Mouse (Mus musculus): ENCODE measurements around the gene Hrasls.
A peak's percentile ranks its signal among the peaks of the same experiment; 100 is the strongest.

Hrasls gene

DNA sequence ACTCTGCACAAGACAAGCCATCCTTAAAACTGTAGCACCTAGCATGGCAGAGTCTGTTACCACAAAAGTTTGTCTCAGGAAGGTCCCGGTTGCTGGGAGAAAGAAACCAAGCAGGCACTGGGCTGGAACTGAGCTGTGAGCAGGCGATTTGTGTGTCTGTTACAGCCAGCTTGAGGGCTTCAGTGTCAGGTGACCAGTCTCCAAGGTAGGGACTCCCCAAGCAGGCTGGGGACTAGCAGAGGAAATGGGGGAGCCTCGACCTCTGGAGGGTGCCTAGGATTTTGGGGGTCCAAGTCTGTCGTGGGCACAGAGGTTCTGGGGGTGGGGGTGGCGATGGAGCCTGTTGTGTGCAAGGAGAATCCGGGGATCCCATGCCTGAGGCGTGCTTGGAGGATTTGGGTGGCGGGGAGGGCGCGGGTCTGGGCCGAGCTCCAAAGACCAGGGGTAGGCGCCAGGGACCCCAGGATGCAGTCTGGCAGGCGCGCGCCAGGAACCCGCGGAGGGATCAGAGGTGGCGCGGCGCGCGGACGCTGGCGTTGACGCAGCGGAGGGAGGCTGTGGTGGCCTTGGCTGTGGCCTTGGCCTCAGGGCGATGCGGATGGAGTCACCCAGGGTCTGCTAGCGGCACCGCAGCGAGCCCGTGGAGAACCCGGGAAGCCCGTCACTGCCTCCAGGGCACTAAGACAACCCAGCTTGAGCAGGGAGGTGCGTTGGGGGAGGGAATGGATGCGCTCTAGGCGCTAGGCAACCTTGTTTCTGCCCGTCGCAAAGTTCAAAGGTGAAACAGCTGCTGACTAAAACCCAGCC is at the start of gene Hrasls:
TSS of gene Hrasls (plus strand) at position 91 of the 807 bp plus-strand sequence.
- peak; percentile 85 to 90 for DNase-seq (ENCODE audit: inconsistent age in 2 of 2, low spot score in 1 of 2)

DNA sequence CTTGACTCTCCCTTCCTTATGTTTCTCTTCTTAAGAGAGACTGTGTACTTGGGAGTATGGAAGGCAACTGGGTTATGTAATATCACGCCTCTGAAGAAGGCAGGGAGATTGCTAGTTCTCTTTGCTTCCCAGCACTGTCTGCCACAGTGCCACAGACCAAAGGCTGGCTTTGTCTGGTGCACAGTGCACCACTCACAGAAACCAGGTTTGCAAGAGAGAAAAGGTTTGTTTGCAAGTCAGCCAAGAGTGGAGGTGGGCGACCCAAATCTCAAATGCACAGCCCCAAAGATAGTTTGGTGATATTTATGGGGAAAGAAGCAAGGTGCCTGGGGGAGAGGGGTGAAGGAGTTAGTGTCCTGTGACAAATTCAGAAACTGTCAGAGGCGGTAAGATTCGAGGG is 47.2 kb upstream of the Hrasls start:
- DNase-seq (ENCODE audit: inconsistent age in 2 of 2, low spot score in 1 of 2), result no peak

DNA sequence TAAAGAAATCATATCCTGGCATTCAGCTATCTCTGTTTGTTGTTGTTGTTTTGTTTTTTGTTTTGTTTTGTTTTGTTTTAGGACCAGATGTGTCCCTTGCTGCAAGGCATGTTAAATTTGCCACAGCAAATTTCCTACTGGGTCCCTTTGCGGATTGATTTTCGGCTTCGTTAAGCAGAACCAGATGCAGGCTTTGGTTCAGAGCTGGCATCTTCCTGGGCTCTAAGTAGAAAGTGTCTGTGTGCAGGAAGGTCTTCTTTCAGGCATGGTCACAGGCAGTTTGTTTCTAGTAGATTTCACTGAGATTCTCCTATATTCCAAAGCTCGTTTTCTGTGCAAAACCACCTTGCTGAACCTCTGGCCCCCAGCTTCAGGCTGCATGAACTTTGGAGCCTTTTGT is 42.4 kb upstream of the Hrasls start:
- DNase-seq (ENCODE audit: inconsistent age in 2 of 2, low spot score in 1 of 2), result no peak

DNA sequence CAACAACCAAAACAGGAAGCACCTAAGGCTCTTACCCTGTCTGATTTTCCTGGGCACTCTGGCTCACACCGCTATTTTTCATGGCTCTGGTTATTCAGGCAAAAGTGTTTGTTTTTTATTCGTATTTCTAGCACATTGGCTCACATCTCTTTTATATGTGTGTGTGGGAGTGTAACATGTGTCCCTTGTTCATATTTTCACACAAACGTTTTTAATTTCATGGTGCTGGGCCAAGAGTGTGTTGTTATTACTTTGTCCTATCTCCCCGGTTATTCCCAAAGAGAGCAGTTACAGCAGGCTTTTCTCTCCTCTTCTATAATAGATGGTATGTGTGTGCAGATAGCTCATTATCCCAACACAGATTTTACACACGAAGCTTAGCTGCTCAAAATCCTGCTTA is 37.8 kb upstream of the Hrasls start:
- no peak for DNase-seq (ENCODE audit: inconsistent age in 2 of 2, low spot score in 1 of 2)

DNA sequence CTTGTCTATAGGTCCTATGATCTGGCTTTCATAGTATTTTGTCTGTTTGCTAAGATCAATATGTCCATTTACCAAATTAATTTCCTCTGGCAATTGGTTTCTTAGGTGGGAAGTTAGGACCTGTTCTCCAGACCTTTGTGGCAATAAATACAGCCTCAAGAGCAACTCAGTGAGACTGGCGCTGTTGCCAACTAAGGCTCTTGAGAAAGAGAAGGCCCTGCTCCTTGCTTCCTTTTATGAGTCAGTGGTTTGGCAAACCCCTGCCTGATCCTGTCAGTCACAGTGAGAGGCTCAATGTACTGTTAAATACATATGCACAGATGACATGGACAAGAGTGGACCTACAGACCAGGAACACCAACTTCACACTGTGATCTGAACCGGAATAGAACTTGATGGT is 36.3 kb upstream of the Hrasls start:
- DNase-seq (ENCODE audit: inconsistent age in 2 of 2, low spot score in 1 of 2), result peak in 1 of 2 experiments; percentile 66

DNA sequence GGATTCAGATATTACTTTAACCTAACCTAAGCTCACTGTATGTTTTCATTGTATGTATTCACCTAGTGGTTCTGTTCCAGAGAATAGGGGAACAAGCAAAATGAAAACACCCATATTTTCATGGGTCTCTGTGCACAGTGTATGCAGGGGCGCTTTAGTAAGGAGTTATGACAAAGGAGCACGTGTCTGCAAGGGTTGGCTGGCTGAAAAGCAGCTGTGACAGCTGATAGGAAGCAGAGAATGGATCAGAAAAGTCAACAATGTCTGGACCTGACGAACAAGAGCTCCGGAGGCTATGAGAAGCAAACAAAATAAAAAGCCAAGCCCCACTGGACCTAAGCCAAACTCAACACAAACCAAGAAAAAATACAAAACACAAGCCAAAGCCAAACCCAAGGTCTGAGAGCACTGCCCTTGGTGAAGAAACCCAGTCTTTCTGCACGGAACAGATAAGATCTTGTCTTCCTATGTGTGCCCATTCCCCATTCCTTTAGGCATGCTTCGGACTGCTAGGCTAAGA is 34.6 kb upstream of the Hrasls start:
- peak in 1 of 2 experiments; percentile 67 for DNase-seq (ENCODE audit: inconsistent age in 2 of 2, low spot score in 1 of 2)

DNA sequence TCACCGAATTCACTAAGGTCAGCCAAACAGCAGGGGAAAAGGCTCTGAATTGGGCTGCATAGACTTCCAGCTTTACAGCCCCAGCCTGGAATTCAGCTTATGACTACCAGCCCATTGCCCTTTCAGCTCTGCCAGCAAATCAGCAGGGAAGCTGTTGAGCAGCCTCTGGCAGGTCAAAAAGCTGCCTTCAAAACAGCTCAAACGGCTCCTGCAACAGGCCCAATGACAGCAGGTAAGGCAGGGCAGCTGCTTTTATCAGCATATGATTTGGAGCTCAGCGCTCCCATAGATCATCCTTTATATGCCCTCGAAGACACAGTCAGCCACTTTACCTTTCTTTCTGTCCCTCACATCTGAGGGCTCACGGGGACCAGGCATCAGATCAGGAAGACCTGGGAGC is 16.6 kb upstream of the Hrasls start:
- DNase-seq (ENCODE audit: inconsistent age in 2 of 2, low spot score in 1 of 2), result no peak

DNA sequence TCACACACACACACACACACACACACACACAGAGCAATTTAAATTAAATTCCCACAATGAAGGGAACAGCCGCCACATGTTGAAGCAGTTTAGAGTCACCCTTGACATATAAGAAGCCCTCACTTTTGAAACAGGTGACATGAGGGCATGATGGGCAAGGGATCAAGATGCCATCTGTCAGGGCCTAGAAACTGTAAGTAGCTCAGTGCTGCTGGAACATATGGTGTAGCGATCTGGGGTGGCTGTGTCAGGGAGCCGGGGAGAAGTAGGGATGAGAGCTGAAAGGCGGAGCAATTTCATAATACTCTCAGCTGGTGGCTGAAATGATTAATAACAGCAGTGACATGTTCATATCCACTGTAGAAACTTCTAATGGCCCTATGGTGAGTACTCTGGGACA is 15.5 kb upstream of the Hrasls start:
- no peak for DNase-seq (ENCODE audit: inconsistent age in 2 of 2, low spot score in 1 of 2)

DNA sequence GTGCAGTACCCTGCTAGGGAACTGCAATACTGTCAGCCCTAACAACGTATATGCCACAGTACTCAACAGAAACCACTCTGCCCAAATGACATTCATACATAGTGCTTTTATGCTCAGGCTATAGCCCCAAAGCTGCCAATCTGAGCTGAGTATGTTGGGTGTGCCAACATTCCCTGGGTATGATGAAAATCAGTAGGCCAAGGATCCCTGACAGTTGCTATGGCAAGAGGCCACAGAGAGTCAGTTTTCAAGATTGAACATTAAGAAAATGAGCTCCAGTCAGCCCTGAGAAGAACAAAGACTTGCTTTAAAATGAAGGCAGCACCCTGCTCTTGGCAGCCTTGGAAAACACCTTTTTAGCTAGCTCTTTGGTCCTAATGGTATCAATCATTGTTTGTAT is 14.3 kb upstream of the Hrasls start:
- DNase-seq (ENCODE audit: inconsistent age in 2 of 2, low spot score in 1 of 2), result peak; percentile 9 to 78

DNA sequence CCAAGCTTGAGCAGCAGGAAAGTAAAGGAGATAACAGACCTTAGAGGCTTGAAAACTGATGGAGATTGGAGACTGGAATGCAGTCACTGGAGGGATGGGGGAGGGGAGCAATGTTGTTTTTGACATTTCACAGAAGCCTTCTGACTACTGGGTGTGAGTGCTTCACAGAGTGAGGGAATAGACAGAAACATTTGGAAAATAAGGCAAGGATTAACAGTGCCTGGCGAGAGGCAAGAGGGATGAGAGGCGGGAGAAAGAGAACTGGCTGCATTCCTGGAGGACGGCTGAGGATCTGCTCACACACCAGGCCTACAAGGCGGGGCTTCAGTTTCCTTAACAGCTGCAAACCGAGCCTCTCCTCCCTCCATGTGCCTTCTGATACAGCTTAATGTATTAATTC is 11.0 kb upstream of the Hrasls start:
- no peak for DNase-seq (ENCODE audit: inconsistent age in 2 of 2, low spot score in 1 of 2)

DNA sequence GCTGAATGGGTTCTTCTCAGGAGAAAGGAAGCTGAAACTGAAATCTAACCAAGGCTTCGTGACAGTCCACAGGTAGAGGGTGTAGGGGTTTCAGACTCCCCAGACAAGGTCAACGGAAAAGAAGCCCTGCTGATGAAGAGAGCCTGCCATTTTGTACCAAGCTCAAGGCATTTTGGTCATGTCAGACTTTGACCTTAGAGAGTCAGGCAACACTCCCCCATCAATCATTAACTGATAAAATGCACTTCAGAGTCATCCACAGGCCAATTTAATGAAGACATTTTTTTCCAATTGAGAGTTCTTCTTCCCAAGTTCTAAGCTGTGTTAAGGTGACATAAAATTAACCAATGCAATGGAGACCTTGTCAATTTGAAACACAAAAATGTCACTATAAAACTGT is 8.3 kb upstream of the Hrasls start:
- DNase-seq (ENCODE audit: inconsistent age in 2 of 2, low spot score in 1 of 2), result no peak

DNA sequence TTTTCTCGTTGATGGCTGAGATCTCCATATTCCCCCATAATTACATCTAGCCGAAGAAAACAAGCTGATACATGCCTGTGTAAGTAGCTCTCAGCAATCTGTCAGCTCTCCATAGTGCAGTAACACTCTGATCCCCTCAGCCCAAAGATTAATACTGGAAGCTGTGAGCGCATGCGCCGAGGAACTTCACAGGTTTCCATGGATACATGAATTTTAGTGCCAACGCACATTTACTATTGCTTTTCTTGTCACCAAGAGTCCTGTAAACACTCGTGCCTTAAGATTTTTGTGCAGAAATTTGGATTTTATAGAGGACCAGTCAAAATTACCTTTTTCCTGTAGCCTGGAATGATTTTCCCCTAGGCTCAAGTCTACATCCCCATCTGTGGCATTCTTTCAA is 4.6 kb upstream of the Hrasls start:
- no peak for DNase-seq (ENCODE audit: inconsistent age in 2 of 2, low spot score in 1 of 2)

DNA sequence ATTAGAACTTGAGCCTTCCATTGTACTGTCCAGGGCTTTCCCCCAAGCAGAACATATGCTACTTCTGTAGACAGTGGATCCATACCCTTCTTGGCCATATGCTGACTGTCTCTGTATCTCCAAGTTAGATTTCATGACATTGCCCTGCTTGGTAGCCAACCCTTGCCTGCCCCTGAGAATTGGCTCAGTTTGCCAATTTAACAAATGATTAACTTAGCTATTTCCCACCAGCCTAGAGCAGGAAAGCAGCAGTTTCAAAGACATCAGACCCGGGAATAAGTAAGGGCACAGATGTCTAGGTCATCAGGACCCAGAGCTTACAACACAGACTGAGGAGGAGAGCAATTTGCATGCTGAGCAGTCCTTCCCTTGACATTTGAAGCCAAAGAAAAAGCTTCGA is 3.9 kb upstream of the Hrasls start:
- no peak for DNase-seq (ENCODE audit: inconsistent age in 2 of 2, low spot score in 1 of 2)

DNA sequence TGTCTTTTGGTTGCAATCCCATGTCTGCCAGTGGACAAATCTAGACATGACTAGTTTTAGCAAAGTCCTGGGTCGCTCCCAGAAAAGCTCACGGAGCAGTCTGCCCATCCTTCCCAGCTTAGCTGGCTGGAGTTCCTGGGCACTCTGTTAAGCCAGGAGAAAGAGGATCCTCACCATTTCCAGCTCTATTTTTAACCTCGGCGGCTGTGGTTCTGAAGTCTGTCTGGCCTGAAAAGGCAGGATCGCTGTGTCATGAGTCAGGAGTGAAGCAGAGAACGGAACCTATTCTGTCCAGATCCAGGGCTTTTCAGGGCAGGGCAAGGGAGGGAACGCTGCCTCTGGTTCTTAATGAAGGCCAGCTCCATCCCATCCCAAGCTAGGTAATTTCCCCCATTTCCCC is 654 bp upstream of the Hrasls start:
- DNase-seq (ENCODE audit: inconsistent age in 2 of 2, low spot score in 1 of 2), result peak; percentile 42 to 70

DNA sequence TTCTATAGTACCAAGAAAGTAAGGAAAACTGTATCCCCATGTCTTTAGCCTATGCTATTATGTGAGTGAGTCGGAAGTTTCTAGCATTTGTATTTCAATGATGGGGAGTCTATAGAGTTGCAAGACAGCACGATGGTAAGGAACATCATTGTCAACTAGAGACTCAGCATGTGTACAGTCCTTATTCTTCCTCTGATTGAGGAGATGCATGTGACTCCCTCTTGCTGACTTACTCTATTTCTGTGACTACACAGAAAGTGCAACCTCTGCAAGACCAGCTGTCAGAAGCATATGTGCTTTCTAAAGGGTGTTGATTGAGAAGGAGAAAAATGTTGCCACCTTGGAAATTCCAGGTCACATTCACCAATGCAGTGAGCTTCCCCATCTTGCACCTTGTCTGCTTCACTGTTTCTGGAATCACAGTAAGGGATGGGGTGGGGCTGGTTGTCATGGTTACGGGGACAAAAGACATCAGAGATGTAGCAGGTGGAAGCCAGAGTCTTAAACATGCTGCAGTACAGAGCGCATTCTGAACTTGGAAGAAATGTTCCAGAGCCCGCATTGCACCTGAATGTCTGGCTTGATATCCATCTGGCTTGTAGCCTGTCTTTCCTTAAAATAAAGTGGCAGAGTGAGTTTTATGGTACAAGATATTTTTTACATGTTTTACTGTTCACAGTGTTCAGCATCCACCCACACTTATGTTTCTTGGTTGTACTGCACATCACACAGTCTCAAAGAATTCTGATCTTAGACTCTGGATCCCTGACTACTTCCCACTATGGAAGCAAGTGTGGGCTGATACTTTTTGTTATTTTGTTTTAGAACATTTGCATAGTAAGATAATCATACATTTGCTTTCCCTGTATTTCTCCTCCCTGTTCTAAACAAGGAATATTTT is 7.2 kb downstream of the Hrasls start:
- DNase-seq (ENCODE audit: inconsistent age in 2 of 2, low spot score in 1 of 2), result no peak

DNA sequence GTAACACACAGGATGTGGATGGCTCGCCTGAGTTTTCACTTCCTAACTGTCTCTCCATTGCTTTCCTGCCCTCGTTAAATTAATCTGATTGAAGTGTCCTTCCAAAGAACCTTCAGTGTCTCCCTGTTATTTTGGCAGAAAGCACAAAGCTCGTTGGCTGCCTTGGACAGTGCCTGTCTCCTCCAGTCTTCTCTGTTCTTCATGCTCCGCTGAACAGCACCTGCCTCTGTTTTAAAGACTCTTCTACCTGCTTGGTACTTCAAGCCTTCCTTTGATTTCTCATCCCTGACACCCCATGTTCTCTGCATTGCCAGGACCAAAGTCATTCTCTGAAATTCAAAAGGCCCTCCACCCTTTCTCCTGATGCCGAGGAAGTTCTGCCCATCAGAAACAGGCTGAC is 26.5 kb downstream of the Hrasls start:
- DNase-seq (ENCODE audit: inconsistent age in 2 of 2, low spot score in 1 of 2), result no peak

DNA sequence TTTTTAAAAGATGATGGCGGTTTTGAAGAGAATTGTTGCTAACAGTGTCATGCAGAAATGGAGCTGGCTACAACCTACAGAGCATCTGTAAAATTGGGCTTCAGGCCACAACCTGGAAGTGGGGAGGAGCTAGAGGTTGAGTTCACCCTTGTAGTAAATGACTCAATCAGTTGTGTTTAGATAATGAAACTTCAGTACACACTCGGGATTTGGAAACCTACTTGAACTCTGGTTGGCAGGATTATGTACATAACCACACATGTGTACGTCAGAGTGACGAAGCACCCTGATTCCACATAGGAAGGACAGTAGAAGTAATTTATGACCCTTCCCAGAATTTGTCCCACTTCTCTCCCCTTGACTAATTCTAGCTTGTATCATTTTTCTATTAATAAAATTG is 44.8 kb downstream of the Hrasls start:
- no peak for DNase-seq (ENCODE audit: inconsistent age in 2 of 2, low spot score in 1 of 2)
